Mouse (Mus musculus) C2C12 (cell line): ENCODE measurements at regions not wholly inside any gene's neighbourhood (a gene's known extent, or its start where the extent isn't known, plus 50 kb on each side); places are given as distances from the start of the nearest gene placed in this dataset.

ENCODE experiments used
- CEBPB ChIP-seq: IDR thresholded peaks from one replicate; pipeline ENCODE4 v1.6.1; 2011; ENCODE audit warnings: low read depth, mild to moderate bottlenecking, control low read depth, moderate library complexity
- CTCF ChIP-seq: IDR thresholded peaks from one replicate; pipeline ENCODE4 v1.5.1; 2011; ENCODE audit not compliant: control insufficient read depth, insufficient read depth, insufficient read length
- MYOD1 ChIP-seq: IDR thresholded peaks from one replicate; pipeline ENCODE4 v1.6.1; 2011; ENCODE audit warnings: low read depth; ENCODE audit not compliant: control insufficient read depth, insufficient read length
- MYOG ChIP-seq: IDR thresholded peaks from one replicate; pipeline ENCODE4 v1.6.1; 2011; ENCODE audit not compliant: control insufficient read depth, insufficient read length; ENCODE audit errors: extremely low read depth
- USF1 ChIP-seq: IDR thresholded peaks from one replicate; pipeline ENCODE4 v1.6.1; 2011; ENCODE audit warnings: low read depth, mild to moderate bottlenecking, control low read depth, moderate library complexity

DNA sequence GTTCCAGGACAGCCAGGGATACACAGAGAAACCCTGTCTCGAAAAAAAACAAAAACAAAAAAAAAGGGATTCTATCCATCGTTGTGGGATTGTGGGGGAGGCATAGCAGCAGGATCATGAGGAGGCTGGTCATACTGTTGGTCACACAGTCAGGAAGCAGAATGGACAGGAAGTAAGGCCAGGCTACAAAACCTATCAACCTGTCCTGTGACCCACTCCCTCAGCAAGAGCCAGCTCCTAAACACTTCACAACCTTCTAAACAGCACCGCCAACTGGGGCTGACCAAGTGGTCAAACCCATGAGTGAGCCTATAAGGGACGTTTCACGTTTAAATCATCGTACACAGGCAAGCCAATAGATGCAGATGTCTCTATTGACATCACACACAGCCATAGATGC lies 146.0 kb upstream of the Spin1 start:
- TF ChIP-seq CTCF = no peak
- no peak for TF ChIP-seq CEBPB
- no peak for TF ChIP-seq USF1
- no peak for TF ChIP-seq MYOD1
- no peak for TF ChIP-seq MYOG
